Mouse (Mus musculus): ENCODE results near the gene Kcnab3. TPM values are rescaled to one million over a fixed set of nuclear protein-coding genes. Genes with fewer than 3 reads are reported as not detected.

Kcnab3 gene
- total and polyA plus RNA-seq, 3 experiments, result 6.0 to 10.5 (median 9.0) TPM

DNA sequence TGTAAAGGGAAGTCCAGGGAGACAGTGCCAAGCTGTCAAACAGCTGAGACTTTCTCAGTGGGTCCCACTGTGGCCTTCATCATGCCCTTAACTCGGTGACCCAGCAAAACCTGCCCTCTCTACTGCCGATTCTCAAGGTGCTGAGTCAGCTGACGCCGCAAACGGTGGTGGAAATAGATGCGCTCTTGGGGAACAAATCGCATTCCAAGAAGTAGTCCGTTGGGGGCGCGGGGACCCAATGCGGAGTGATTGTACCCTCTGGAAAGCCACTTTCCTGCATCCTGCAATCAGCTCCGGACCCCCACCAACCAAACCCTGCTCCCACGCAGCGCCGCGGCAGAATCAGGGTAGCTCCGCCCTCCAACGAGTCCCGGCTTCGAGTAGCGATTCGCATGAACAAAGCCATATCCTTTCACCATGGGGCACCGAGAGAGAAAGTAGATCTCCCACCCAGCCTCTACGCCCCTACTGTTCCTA is 5.9 kb downstream of the Kcnab3 start:
- DNase-seq, result peak; percentile 86

DNA sequence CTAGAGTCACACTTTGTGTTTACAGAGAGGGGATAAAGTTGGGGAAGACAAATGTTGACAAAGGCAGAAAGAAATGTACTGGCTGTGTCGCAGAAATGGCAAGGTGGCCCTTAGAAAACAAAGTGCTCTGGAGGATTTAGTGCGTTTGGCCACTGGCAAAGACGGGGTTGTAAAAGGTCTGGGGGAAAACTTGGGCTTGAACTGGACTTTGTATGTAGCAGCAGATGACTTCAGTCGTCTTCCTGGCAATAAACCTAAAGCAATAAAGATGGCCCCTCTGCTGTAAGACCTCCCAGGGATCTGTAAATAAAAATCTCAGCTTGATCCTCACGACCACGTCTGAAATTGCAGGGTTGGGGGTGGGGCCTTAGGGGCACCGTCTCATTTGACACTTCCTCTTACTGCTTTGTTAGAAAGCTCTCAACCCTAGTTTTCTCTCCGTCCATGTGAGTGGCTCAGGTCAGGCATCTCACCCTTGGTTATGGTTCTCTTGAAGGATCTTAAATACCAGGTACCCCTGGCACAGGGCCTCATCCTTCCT is 6.7 kb downstream of the Kcnab3 start:
- DNase-seq, result no peak

DNA sequence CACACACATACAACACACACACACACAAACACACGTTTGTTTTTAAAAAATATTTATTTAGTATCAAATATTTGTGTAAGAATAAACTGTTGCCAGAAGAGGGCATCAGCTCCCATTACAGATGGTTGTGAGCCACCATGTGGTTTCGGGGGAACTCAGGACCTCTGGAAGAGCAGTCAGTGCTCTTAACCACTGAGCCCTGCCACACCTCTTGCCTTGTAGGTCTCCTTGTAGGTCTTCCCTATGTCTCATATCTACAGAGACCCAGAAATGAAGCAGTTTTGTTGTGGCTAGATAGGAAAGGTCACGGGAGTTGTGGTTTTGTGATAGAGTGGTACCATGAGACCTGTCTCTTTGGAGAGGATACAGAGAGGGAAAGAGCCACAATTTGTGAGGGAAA is 7.9 kb downstream of the Kcnab3 start:
- DNase-seq, result no peak

DNA sequence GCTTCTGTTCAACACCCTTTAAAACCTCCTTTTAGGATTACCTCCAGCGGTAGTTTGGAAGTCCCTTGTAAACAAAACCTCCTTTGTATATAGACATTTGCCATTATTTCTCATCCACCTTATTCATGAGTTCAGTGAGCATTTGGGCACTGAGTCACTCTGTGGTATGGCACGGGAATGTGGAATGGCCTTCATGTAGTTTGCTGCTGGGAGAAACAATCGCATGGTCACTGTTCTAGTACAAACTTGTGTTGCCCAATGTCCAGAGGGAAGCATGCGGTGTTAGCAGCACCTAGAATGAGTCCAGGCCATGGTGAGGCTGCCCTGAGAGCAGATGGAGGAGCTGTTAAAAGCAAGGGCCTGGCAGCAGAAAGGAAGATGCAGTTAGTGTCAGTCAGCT is 8.7 kb downstream of the Kcnab3 start:
- peak; percentile 40 for DNase-seq

DNA sequence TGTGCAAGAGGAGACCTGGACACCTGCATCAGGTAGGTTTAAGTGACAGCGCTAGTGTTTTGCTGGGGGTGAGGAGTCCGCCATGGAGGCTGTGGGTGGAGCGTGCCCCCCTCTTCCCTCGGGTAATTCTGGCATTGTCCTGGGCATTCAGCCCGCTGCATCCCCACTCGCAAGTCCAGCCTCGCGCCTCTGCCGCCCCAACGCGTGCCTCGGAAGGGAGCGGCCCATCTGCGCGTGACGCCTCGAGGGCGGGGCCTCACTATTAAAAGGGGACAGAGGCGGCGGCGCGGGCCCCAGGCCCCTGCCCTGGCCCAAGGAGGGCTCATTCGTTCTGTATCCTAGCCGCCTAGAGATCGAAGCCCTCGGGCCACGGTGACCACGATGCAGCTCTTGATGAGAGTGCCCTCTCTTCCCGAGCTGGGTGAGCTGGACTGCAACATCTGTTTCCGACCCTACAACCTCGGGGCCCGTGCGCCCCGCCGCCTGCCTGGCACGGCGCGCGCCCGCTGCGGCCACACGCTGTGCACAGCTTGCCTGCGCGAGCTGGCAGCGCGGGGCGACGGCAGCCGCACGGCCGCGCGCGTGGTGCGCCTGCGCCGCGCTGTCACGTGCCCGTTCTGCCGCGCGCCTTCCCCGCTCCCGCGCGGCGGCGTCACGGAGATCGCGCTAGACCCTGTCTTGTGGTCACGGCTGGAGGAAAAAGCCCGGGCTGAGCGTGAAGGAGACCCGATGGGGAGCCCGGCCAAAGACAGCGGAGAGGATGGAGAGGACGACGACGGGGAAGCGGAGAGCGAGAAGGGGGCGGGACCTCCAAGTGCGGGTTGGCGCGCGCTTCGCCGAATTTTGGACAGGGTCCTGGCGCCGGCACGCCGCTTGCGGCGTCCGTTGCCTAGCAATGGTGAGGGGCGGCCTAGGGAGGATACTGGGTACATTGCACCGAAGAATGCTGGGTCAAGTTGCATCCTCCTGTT is 14.4 kb downstream of the Kcnab3 start, which contains the start of gene Rnf227:
Rnf227 (plus strand) TSS at position 301 of the 971 bp plus-strand sequence.
- DNase-seq, result peak; percentile 85

DNA sequence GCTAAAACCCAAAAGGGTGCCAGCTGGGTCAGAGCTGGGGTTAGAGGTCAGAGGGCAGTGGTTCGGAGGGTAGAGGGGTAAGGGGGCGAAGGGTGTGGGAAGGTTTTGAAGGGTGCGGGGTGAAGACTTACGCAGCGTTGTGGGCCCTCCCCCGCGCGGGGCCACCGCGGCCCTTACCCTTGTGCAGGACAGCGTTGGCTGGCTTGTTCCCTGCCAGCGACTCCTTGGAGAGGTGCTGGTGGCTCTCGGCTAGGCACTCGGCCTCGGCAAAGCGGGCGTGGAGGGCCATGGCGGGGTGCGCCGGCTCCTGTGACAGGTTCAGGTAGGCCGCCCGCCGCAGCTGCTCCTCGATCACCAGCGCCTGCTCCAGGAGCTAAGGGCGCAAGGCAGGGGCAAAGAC is 20.4 kb downstream of the Kcnab3 start:
- DNase-seq, result no peak

DNA sequence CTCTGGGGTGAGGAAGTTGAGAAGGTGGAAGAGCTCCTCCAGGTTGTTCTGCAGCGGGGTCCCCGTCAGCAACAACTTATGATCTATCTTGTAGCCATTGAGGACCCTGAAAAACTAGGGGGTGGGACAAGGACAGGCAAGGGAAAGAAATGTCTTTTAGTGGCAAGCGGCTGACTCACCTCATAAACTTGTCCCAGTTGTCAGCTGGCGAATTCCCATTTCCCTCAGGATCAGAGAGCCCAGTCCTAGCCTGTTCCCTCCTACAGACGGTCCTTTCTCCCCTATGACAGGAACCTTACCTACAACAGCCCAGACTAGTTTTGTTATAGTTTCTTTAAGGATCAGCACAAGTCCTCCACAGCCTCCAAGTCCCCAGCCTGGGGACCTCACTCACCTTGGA is 30.5 kb downstream of the Kcnab3 start:
- no peak for DNase-seq

DNA sequence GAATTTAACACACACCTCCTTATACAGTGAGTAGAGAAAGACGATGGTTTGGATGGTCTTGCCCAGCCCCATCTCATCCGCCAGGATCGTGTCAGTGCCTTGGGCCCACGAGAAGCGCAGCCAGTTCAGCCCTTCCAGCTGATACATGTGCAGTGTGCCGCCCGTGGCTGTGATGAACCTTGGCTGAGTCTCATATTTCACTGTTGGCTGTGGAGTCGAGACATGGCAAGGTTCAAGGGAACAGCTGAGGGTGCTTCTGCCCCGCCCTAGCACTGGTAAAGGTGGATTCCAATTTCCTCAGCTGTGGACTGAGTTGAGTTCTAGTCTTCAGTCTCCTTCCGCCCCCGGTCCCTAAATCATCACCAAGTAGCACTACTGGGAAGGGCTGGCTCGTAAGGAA is 31.6 kb downstream of the Kcnab3 start:
- no peak for DNase-seq

DNA sequence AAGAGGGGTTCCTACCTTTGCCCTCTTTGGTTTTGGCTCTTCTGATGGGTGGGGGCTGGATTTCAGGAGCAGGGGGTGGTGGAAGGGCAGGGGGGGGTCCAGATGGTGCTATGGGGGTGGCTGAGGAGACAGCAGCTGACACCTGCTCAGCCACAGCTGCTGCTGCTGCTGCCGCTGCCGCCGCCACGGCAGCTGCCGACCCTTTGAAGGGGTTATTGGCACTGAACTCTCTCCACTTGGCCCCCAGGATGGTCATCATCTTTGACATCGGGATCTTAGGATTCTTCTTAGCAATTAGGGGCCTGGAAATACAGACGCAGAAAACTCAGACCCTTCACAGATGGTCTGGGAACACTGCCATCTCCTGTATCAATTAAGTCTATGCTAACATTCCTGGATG is 36.0 kb downstream of the Kcnab3 start:
- no peak for DNase-seq

DNA sequence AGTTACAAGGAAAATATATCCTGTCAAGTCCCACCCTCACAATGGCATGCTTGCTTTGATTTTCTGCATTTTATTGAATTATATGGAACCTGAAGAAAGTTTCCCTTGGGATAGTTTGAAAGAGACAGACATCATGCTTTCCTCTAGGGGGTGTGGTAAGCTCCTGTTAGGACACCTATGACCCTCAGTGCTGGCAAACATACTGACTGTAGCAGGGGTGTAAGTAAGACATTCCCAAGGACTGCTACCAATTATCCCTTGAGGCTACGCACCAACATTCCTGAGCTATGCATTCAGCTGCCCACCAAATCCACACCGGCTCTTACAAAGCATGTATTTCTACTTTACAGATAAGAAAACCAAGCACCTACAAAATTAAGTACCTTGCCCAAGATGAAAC is 36.4 kb downstream of the Kcnab3 start:
- no peak for DNase-seq

DNA sequence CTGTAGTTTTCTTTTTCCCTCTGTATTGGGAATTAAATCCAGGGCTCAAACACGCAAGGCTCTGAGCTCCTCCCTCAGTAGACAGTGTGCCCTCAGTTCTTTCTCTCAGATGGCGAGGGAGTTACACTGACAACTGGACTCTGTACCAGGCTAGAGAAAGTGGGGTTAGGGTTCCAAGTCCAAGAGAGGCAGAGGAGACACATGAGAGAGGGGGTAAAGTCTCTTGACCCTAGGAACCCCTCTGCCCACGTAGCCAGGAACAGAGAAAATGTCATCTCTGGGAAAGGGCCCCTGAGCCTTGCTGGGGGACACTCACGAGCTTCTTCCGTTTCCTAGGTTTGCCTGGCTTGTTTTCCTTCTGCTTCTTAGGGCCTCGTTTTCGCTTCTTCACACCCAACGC is 38.3 kb downstream of the Kcnab3 start:
- DNase-seq, result no peak

DNA sequence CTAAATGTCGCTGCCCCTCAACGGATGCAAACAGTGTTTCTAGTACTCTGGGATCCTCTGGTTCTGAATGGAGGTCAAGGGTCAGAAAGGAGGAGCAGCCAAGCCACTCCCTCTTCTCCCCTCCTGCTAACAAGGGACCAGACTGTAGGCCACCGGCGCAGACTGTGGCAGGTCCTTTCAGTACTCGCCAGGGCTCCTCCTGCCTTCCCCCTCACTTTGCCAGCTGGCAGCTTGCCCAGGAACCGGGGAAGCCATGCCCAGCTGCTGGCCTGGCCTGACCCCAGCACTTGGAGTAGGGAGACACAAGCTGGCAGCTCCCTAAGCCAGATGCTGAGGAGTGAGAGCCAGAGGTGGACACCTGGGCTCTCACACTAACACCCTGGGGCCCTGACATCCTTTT is 38.9 kb downstream of the Kcnab3 start:
- peak; percentile 96 for DNase-seq

DNA sequence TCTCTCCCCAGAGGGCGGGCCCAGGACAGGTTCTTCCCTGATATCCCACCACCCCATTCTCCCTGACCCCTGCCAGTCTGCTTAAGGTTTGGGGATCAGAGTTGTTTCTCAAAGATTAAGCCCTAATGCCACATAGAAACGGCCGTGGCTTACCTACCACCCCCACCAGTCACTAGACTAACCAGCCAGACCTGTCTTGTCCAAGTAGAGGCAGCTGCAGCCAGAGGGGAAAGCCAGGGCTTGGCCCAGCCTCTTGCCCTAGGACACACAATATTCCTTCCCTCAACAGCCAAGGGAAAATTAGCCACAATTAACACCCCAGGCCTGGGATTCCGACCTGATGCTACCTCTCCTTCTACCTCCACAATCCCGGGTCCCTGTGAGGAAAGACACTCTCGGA is 39.7 kb downstream of the Kcnab3 start:
- DNase-seq, result no peak

DNA sequence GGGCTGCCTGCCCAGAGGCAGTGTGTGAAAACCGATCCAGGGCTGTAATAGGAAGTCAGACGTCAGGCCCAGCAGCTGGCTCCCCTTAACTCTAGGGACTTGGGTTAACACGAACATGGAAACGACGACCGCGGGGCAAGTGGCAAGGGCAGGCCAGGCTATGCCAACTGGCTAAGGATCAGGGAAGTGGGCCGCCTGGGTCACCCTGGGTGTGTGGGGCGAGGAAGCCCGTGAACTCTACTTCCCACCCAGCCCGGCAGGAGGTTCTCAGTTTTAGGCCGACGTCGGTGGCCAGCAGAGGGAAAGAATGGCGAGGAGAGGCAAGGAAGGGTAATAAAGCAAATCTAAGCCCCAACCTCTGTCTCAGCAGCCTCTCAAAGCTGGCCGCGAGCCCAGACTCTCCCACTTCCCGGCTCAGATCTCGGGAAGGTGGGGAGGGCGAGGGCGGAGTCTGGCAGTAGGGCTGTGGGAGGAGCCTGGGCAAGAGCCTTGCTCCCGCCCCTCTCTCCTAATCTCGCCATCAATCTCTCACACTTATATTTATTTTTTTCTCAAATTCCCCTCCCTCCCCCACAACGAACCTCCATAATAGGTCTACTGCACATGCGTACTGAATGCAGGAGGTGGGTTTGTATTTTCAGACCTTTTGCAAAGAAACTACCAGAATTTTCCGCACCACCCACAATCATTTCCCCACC is 40.2 kb downstream of the Kcnab3 start:
- peak; percentile 97 for DNase-seq

DNA sequence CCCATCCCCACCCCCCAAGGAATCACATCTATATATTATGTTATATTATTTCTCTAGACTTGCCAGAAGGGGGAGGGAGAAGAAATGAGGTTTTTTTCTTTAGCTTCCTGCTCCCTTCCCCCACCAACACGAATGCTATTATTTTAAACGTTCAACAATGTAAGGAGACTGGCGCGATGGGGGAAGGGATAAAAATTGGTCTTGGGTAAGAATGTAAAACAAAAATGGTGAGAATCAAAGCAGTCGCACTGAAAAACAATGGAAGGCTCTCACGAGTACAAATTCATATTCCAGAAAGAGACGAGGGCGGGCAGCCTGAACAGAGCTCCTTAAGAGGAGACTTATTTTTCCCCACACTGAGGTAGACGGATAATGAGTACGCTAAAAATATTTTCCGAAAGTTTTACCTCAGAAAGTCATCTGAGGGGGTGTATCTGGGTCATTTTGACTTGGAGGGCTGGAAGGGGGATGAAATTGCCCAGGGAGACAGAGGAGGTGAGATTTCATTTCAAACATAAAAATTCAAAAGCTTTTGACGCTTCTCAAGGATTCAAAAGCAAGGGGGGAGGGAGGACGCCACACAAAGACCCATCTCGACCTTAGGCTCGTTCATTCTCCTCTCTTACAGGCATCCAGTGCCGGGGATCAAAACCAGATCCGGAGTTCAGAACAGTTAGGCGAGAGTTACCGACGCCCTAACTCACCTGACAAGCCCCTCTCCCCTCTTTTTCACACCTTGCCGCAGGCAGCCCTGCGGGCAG is 41.0 kb downstream of the Kcnab3 start:
- peak; percentile 50 for DNase-seq

DNA sequence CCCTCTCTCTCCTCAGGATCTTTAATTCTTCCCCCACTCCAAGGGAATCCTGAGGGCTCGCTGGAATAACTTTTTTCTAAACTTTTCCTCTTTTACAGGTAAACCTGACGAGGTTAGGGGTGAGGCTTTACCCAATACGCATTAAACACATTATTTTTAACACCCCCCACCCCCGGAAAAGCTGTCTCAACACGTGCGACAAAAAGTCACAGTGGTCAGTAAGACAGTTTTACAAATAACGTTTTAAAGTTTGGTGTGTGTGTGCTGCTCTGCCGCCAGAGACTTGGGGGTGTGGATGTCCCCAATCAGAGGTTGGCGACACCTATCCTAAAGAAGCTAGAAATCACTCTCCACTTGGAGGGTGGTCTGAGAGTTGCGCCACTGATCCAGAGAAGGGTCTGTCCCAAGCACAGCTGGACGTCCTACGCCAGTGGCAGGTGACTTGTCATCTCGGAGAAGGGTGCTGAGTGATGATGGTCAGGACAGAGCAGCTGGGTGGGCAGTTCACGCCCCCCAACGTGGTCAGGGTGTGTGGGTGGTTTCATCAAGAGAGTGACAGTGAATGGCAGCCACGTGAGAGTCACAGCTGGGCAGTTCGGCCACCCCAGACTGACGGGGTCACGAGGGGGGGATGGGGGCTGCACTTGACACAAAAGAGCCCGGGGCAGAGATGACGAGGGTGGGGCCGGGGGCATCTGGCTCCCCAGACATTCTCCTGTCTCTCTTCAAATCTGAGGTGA is 41.7 kb downstream of the Kcnab3 start:
- peak; percentile 61 for DNase-seq

DNA sequence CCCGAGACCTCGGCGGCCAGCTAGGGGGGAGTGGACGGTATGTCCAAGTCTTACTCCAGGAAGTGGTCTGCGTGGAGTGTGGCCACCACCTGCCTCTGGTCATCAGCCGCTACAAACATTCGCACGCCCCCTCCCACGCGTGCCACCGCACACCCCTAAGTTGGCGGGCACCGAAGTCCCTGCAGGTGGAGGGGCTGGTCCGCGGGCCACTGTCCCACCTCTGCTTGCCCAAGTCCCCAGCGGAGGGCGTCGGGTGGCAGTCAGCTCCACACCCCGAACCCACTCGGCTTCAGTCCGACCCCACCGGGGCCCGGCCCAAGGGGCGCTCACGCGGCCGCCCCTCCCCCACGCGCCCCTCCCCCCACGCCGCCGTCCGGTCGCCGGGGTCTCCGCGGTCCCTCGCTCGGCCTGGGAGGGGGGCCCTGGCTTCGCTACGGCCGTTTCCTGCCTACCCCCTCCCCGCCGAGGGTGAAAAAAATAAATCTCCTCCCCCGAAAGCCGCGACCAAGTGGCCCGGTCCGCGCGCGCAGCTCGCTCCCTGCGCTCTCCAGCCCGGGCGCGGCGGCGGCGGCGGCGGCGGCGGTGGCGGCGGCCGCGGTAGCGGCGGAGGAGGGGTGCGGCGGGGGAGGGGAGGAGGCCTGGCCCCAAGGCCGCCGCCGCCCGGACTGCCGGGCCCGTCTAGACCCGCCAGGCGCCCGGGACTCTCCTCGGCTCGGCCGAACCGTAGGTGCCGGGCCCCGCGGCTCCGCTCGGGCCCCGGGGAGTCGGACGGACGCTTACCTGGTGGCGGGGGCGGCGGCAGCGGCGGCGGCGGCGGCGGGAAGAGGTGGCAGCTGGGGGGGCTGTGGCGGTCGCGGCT is 42.5 kb downstream of the Kcnab3 start:
- DNase-seq, result peak; percentile 73

DNA sequence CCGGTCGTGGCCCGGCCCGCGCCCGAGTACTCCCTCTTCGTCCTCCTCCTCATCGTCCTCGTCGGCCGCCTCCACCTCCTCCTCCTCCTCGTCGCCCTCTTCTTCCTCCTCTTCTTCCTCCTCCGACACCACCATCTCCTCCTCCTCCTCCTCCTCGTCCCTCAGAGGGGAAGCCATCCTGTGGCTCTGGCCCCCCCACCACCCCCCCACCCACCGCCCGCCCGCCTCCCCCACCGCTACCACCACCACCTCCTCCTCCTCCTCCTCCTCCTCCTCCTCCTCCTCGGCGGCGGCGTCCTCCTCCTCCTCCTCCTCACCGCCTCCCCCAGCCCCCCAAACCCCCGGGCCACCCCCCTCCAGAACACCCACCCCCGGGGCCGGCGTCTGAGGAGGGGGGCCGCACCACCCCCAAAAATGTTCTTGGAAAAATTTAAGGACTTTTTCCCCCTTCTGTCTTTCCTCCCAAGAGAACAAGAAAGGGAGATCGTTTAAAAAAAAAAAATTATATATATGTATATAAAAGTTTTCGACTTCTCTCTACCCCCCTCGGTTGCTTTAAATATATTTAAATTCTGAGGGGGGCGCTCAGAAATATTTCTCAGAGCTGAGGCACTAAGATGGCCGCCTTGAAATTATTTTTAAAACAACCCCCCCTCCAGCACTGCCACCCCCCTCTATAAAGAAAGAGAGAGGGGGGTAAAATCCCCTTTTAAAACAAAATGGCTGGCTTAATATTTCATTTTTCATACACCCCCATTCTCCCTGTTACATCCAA is 43.3 kb downstream of the Kcnab3 start, which contains the start of gene Chd3:
Chd3 (minus strand) TSS at position 192 of the 775 bp plus-strand sequence.
- DNase-seq, result no peak

Data from adrenal gland, adult 2 months (tissue).